Mouse (Mus musculus) midbrain, postnatal 0 days (tissue): ENCODE measurements at regions not wholly inside any gene's neighbourhood (a gene's known extent, or its start where the extent isn't known, plus 50 kb on each side); places are given as distances from the start of the nearest gene placed in this dataset.

ENCODE experiments used
- ATAC-seq: fragments of 200-750 bp; cut with Nextera tagmentation; 2 replicates; pipeline ENCODE4 v1.8.0; 2017; ENCODE audit warnings: moderate number of reproducible peaks, mild to moderate bottlenecking, moderate TSS enrichment, moderate library complexity; ENCODE audit not compliant: low FRiP score
- DNase-seq: peaks from one replicate; pipeline ENCODE4 v3.0.0-alpha.2; 2015; ENCODE audit warnings: low spot score
- H3K27ac ChIP-seq: fragments of 300-500 bp; sonication (generic); 2 replicates; pipeline ENCODE4 v1.5.1; 2014; ENCODE audit warnings: low read depth, mild to moderate bottlenecking, low read length, mixed read lengths
- H3K27me3 ChIP-seq: fragments of 300-500 bp; sonication (generic); 2 replicates; pipeline ENCODE4 v1.6.1; 2014; ENCODE audit warnings: low read length, control low read depth, mixed read lengths; ENCODE audit not compliant: insufficient read depth
- H3K36me3 ChIP-seq: fragments of 300-500 bp; sonication (generic); 2 replicates; pipeline ENCODE4 v1.6.1; 2014; ENCODE audit warnings: low read length, control low read depth, mixed read lengths; ENCODE audit not compliant: insufficient read depth
- H3K4me1 ChIP-seq: fragments of 300-500 bp; sonication (generic); 2 replicates; pipeline ENCODE4 v1.6.1; 2014; ENCODE audit warnings: mild to moderate bottlenecking, control low read depth, antibody characterized with exemption, low read length, mixed read lengths; ENCODE audit not compliant: insufficient read depth
- H3K4me2 ChIP-seq: fragments of 300-500 bp; sonication (generic); 2 replicates; pipeline ENCODE4 v1.6.1; 2014; ENCODE audit warnings: low read depth, mild to moderate bottlenecking, low read length, mixed read lengths; ENCODE audit not compliant: poor library complexity, severe bottlenecking
- H3K4me3 ChIP-seq: fragments of 300-500 bp; sonication (generic); 2 replicates; pipeline ENCODE4 v1.5.1; 2014; ENCODE audit warnings: low read depth, mild to moderate bottlenecking, low read length, moderate library complexity
- H3K9ac ChIP-seq: fragments of 300-500 bp; sonication (generic); replicated peaks from 2 replicates; pipeline ENCODE4 v1.6.1; 2014; ENCODE audit warnings: mild to moderate bottlenecking, low read length, moderate library complexity, mixed read lengths; ENCODE audit not compliant: poor library complexity, severe bottlenecking
- H3K9me3 ChIP-seq: fragments of 300-500 bp; sonication (generic); 2 replicates; pipeline ENCODE4 v1.6.1; 2016; ENCODE audit warnings: low read length, control low read depth
- CTCF ChIP-seq: IDR thresholded peaks from 2 replicates; pipeline ENCODE4 v1.5.1; 2016; ENCODE audit warnings: antibody characterized with exemption, mild to moderate bottlenecking
- WGBS: fragments of 180-500 bp; shearing (Covaris S2); extraction: QIAGEN DNeasy Blood & Tissue Kit; methylation state at CpG from one replicate; pipeline ENCODE4 v1.1.7; 2014; 5-methylcytosine and 5-hydroxymethylcytosine counted together

DNA sequence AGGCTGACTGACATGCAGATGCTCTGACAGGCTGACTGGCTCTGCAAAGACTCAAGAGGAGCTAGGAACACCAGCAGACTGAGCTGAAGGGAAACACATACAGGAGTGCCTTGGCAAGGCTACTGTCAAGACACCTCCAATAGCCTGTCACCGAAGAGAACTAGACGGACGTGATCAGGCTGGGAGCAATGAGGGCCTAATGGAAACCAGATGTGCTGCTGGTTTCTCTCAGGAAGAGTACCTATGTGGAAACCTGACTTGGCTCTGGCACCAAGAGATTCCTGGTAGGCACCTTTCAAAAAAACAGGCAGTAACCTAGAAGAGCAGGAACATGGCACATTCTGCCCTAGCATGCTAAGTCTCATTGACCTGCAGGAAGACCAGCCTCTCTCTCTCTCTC is 158.3 kb upstream of the Tmem28 start:
- no peaks in the 10 kb centered on the region for H3K9me3 ChIP-seq
- H3K27me3 ChIP-seq = peaks cover 15% of the 10 kb centered on the region; the same call in 1 of the 2 replicates
- H3K4me1 ChIP-seq = no peaks in the 10 kb centered on the region
- no peak overlapping the region for H3K4me3 ChIP-seq
- no peak overlapping the region for H3K4me2 ChIP-seq
- no peak for DNase-seq
- no peaks in the 10 kb centered on the region for H3K36me3 ChIP-seq
- no peak overlapping the region for H3K9ac ChIP-seq
- TF ChIP-seq CTCF = no peak
- WGBS = 94% methylated on average over 3 of the region's 3 CpGs
- no peak for ATAC-seq
- H3K27ac ChIP-seq = no peak overlapping the region

DNA sequence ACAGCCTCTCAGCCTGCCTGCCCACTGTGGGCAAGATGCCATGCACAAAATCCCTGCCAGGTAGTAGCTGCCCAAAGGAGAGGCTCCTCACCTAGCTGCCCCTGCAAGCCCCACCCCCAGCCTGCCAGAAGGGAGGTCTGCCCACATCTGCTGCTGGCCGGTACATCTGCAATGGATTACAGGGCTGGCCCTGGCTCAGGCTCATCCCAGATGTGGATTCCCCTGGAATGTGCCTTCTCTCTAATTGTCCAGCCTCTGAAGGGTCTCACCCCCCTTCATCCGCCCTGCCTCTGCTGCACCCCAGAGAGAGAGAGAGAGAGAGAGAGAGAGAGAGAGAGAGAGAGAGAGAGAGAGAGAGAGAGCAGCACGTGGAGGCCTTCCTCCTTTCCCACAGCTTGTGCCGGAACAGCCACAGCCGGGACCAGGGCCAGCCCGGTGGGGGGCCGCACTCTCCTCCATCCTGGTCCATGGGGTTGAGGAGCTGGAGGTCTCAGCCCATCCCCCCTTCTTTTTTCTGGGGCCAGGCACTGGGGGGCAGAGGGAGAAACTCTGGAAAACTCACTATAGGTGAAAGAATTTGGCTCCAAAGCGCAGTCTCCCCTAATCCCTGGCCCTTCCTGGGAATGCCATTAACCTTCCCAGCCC is 161.2 kb upstream of the Tmem28 start:
- DNase-seq (no peak), ATAC-seq (no peak)
- TF ChIP-seq CTCF = no peak

GRCm38 (mm10) chrX:99657790-99658451 is 162.9 kb upstream of the Tmem28 start:
- ATAC-seq (peak; percentile 41; the same call in 1 of the 2 replicates), DNase-seq (peak; percentile 55)
- H3K27ac ChIP-seq = no peak overlapping the region
- H3K4me2 ChIP-seq = no peak overlapping the region
- H3K9ac ChIP-seq = no peak overlapping the region
- no peaks in the 10 kb centered on the region for H3K4me1 ChIP-seq
- H3K4me3 ChIP-seq = no peak overlapping the region
- peaks cover 6% of the 10 kb centered on the region; the same call in 1 of the 2 replicates for H3K27me3 ChIP-seq
- H3K36me3 ChIP-seq = no peaks in the 10 kb centered on the region
- WGBS = 27% methylated on average over 8 of the region's 8 CpGs
- no peaks in the 10 kb centered on the region for H3K9me3 ChIP-seq
- TF ChIP-seq CTCF = peak; percentile 80

More for the DNA sequence above, 161.2 kb upstream of the Tmem28 start:
- Histone ChIP-seq H3K9ac (no peak overlapping the region), H3K4me1 (no peaks in the 10 kb centered on the region), H3K4me3 (no peak overlapping the region), H3K36me3 (no peaks in the 10 kb centered on the region), H3K27me3 (peaks cover 15% of the 10 kb centered on the region; the same call in 1 of the 2 replicates), H3K27ac (no peak overlapping the region), H3K4me2 (no peak overlapping the region), H3K9me3 (no peaks in the 10 kb centered on the region)
- 56% methylated on average over 2 of the region's 8 CpGs for WGBS

- TF ChIP-seq CTCF = no peak
- Histone ChIP-seq H3K9me3 (no peaks in the 10 kb centered on the region), H3K36me3 (no peaks in the 10 kb centered on the region), H3K9ac (no peak overlapping the region), H3K27me3 (peaks cover 3% of the 10 kb centered on the region; the same call in 1 of the 2 replicates), H3K4me3 (no peak overlapping the region), H3K4me1 (no peaks in the 10 kb centered on the region), H3K4me2 (no peak overlapping the region), H3K27ac (no peak overlapping the region)
- WGBS = 61% methylated on average over 6 of the region's 6 CpGs
- DNase-seq (no peak), ATAC-seq (peak; percentile 7; the same call in 1 of the 2 replicates)
Measured at GRCm38 (mm10) chrX:99656988-99657387, 163.8 kb upstream of the Tmem28 start.

GRCm38 (mm10) chrX:99632211-99632775 is 161.2 kb upstream of the Pja1 start:
- no peak for ATAC-seq
- Histone ChIP-seq H3K4me2 (no peak overlapping the region), H3K36me3 (no peaks in the 10 kb centered on the region), H3K27me3 (peaks cover 10% of the 10 kb centered on the region; the same call in 1 of the 2 replicates), H3K4me3 (no peak overlapping the region), H3K9ac (no peak overlapping the region), H3K4me1 (no peaks in the 10 kb centered on the region), H3K27ac (no peak overlapping the region), H3K9me3 (no peaks in the 10 kb centered on the region)
- TF ChIP-seq CTCF = no peak
- WGBS = 42% methylated on average over 2 of the region's 2 CpGs
- peak; percentile 31 for DNase-seq
